Mouse (Mus musculus) mouse embryonic stem cell (cell line): ENCODE measurements at regions not wholly inside any gene's neighbourhood (a gene's known extent, or its start where the extent isn't known, plus 50 kb on each side); places are given as distances from the start of the nearest gene placed in this dataset.

Experiments
- in situ Hi-C, 2 experiments: fragments of 300-500 bp; cut with MboI; formaldehyde crosslinking; loops; 1 replicate in 1 of 2; 3 replicates in 1 of 2; pipeline ENCODE4 v1.14.3; 2019 to 2020; ENCODE audit warnings: low sequenced_read_pairs in 2 of 2, low pct_unique_long_range_greater_than_20kb in 1 of 2, mixed read lengths in 1 of 2; ENCODE audit not compliant: unreplicated experiment in 1 of 2

- in situ Hi-C loops, result no loop called here
These were observed 70.9 kb upstream of the Slc25a33 start for GRCm38 (mm10) chr4:149844971-149845370.

DNA sequence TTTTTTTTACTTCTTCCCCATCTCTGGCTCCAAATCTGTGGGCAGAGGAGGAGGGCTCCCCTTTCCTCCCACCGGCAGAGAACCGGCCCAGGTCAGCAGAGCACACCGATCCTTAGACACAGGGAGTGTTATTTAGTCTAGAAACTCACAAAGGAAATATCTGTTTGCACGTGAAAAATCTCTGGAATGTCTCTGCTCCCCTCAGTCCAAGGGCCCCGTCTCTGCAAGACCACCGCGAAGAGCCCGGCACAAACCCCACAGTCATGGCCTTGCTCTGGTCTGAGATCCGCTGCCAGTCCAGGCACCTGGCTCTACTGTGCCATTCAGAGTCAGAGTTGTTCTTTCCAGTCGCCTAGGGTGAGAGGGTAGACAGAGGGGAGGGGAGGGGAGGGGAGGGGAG is 69.7 kb upstream of the Slc25a33 start:
- in situ Hi-C loops, result no loop called here

DNA sequence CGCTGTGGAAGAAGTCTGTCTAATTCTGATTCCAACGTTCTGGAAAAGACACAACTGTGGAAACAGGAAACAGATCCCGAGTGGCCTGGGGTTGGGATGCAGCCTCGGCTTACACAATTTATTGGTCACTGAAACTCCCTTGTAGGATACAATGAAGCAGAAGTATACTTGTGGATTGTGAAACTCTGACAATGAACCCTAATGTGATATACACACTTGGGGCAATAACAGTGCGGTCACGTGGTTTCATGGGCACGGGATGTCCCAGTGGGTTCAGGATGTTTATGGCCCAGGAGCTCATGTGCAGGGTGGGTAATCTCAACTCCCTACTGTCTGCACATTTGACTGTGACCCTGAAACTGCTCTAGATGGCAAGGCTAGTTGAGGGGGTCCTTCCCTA is 68.8 kb upstream of the Slc25a33 start:
- in situ Hi-C loops, result no loop called here

DNA sequence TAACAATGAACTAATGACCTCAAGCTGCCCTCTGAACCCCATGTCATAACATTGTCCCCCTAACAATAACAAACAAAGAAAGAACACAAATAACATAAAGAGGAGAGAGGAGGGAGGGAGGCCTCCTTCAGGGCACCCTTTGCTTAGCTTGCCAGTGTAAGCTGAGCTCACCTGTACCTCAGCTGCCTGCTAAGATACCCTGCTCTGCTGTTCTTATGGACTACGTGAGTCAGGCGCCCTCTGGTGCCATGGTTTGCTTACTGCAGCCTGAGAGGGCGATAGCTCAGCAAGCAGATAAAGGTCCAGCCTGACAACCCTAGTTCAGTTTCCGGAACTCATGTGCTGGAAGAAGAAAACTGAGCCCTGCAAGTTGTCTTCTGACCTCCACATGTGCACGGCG is 67.8 kb upstream of the Slc25a33 start:
- in situ Hi-C loops, result no loop called here

DNA sequence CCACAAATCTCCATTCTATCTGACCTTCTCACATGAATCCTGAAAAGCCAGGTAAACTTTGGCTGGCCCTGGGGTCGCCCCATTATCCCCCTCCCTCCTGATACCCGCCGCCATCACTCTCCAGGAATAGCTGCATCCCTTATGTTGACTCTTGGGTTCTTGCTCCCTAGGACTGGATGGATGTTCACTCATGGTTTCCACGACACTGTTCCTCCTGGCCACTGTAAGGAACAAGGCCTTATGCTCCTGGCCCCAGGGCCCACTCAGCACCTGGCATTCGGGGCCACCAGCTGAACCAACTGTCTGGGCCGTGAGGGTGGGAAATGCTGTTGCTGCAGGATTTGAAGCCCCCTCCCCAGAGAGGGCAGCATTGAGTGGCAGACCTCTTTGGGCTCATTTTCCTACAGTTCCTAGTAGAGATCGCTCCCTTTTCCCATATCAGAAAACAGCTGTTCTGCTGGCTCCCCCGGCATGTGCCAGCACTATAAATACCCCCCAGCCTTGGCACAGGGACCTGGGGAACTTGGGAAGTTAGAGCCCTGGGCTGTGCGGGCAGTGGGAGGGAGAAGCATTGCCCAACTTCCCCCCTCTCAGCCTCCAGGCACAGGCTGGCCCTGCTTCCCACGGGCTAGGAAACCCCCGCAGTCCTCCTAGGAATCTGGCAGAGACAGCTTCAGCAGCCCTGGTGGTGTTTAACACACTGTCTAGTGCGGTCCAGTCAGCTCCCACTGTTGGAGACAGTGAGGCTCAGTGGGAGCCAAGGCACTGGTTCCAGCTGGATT is 66.6 kb upstream of the Slc25a33 start:
- in situ Hi-C loops, result no loop called here

DNA sequence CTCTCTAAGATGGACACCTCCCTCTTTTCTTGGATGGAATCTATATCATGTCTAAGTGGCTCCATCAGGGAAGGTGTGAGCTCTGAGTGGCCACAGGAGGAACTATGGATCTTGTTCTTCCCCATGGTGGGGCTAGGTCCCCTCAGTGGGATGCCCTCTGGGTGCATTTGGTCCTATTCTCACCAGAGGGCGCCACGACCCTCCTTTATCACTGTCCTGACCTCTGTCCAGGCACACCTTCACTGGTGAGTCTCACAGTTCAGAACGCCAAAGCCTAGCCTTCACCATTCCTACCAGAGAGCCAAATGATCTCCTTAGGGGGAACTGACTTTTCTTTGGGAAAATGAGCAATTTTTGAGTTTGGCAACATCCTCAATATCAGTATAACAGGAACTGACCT is 64.6 kb upstream of the Slc25a33 start:
- in situ Hi-C loops, result loop anchor here in 1 of 2 experiments (5.0 kb wide), 1 partner anchor 36 kb away; no protein-coding TSS in a partner anchor

DNA sequence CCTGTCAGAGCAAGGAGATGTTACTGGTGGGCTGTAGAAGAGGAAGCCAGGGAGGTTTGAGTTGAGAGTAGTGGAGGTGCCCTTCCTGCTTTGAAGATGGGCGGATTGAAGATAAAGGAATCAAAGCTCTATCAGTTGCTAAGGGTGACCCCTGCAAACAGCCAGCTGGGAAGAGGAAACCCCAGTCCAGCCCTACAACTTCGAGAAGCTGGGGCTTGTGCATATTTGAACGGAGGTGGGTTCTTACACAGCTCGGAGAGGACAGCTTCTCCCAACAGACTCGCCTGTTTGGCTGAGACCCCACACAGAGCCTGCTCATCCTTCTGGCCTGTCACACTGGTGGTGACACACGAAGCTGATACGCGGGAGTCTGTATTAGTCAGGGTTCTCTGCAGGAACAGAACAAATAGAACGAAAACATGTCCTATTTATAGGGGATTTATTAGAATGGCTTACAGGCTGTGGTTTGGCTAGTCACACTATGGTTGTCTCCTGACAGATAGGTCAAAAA is 60.6 kb upstream of the Slc25a33 start:
- in situ Hi-C loops, result loop anchor here in 1 of 2 experiments (5.0 kb wide), 1 partner anchor 32 kb away; no protein-coding TSS in a partner anchor

DNA sequence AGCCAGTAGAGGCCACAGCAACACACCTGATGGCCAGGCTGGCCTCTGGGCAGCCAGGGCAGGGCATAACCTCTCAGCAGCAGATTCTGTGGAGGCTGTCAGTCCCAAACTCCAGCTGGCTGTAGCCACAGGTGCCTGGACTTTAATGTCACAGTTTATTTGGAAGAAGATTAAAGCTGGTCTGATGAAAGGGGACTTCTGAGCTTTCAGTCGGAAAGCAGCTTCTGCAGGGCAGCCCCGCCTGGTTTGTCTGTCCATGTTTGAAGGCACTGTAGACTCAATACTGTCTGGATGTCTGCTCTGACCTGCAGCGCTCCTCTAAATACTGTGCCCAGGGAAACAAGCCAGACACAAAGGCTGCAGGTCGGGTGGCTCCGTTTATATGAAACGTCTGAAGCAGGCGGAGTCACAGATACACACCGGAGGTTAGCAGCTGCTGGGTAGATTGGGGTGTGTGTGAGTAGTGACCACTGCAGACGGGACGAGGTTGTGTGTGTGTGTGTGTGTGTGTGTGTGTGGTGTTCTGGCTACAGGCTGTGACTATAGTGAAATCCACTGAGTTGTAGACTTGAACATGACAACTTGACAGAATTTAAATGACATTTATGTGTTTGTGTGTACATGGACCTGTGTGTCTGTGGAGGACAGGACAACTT is 58.5 kb upstream of the Slc25a33 start:
- in situ Hi-C loops, result no loop called here

DNA sequence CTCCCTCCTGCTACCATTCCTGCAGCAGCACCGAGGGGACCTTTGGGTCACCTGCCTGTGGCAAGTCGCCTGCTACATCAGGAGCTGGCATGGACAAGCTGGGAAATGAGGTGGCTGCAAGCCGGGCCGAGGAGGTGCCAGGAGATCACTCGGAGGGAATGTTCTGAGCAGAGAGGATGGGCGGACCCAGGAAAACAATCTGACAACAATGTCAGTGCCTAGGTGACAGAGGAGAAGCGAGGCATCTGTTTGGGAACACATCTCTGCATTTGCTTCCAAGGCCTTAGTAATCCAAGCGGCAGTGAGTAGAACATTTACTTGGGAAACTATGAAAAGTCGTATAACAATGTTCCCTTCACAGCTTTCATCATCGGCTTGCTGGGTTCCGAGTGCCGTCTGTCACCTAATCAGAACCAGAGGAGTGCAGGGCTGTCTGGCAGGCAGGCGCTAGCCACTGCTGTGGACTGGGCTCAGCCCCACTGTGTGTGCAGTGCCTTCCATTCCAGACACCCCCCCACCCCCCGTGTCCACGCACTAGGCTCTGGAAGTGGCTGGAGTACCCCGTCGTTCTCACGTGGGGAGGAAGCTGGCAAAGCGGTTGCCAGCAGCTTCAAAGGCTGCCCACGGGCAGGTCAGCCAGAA is 56.6 kb upstream of the Slc25a33 start:
- in situ Hi-C loops, result no loop called here

DNA sequence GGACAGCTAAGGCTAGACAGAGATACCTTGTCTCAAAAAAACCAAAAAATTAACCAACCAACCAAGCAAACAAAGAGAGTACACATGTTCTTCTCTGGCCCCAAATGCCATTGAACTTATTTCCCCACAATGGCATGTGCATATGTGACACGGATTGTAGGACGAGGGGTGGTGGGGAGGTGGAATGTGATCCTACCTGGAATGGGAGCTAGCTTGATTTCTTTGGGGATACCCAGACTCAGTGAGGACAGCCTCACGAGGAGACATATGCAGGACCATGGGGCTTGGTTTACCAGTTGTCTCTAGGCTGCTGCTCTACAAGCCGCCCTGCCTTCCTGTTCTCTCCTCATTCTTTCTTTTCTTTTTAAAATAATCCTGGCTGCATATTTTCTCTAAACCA is 55.9 kb upstream of the Slc25a33 start:
- in situ Hi-C loops, result no loop called here

GRCm38 (mm10) chr4:149827784-149828183 is 53.7 kb upstream of the Slc25a33 start:
- in situ Hi-C loops, result no loop called here
